Mouse (Mus musculus): Measurements from ENCODE around the gene Gtf2h1. TPM values are rescaled to one million over a fixed set of nuclear protein-coding genes. Genes with fewer than 3 reads are reported as not detected.

The Gtf2h1 gene
- polyA plus RNA-seq, 1 experiment from 2014 or later, result 25.4 TPM

- Histone ChIP-seq H3K36me3 (replicated peaks) (peaks cover 82% of the 10 kb centered on the region), H3K27me3 (no peaks in the 10 kb centered on the region), H3K4me3 (replicated peaks) (no peak overlapping the region), H3K4me1 (replicated peaks) (no peaks in the 10 kb centered on the region), H3K9ac (no peak overlapping the region), H3K9me3 (replicated peaks) (no peaks in the 10 kb centered on the region), H3K27ac (replicated peaks) (no peak overlapping the region), H3K4me2 (no peak overlapping the region)
- ATAC-seq (ENCODE audit: insufficient read depth), result no peak
- 66% methylated on average over 1 of the region's 1 CpGs for WGBS (ENCODE audit: insufficient replicate concordance)
Observed at GRCm38 (mm10) chr7:46852666-46853065, 56.8 kb downstream of the Gtf2h1 start.

GRCm38 (mm10) chr7:46853365-46853764 lies 57.5 kb downstream of the Gtf2h1 start:
- ATAC-seq (ENCODE audit: insufficient read depth), result no peak
- Histone ChIP-seq H3K36me3 (replicated peaks) (peaks cover 79% of the 10 kb centered on the region), H3K27me3 (no peaks in the 10 kb centered on the region), H3K27ac (replicated peaks) (no peak overlapping the region), H3K4me2 (no peak overlapping the region), H3K9me3 (replicated peaks) (no peaks in the 10 kb centered on the region), H3K4me3 (replicated peaks) (no peak overlapping the region), H3K4me1 (replicated peaks) (no peaks in the 10 kb centered on the region), H3K9ac (no peak overlapping the region)
- WGBS (ENCODE audit: insufficient replicate concordance), result 68% methylated on average over 9 of the region's 9 CpGs

GRCm38 (mm10) chr7:46855866-46856560 lies 60.1 kb downstream of the Gtf2h1 start:
- Histone ChIP-seq H3K4me1 (replicated peaks) (no peaks in the 10 kb centered on the region), H3K4me2 (no peak overlapping the region), H3K9me3 (replicated peaks) (no peaks in the 10 kb centered on the region), H3K27ac (replicated peaks) (no peak overlapping the region), H3K9ac (no peak overlapping the region), H3K4me3 (replicated peaks) (no peak overlapping the region), H3K27me3 (no peaks in the 10 kb centered on the region), H3K36me3 (replicated peaks) (peaks cover 53% of the 10 kb centered on the region)
- ATAC-seq (ENCODE audit: insufficient read depth), result no peak
- WGBS (ENCODE audit: insufficient replicate concordance), result 63% methylated on average over 7 of the region's 7 CpGs

GRCm38 (mm10) chr7:46857436-46857835 lies 61.5 kb downstream of the Gtf2h1 start:
- Histone ChIP-seq H3K9ac (no peak overlapping the region), H3K27me3 (no peaks in the 10 kb centered on the region), H3K9me3 (replicated peaks) (no peaks in the 10 kb centered on the region), H3K4me2 (no peak overlapping the region), H3K4me1 (replicated peaks) (no peaks in the 10 kb centered on the region), H3K36me3 (replicated peaks) (peaks cover 38% of the 10 kb centered on the region), H3K27ac (replicated peaks) (no peak overlapping the region), H3K4me3 (replicated peaks) (no peak overlapping the region)
- WGBS (ENCODE audit: insufficient replicate concordance), result 68% methylated on average over 9 of the region's 9 CpGs
- ATAC-seq (ENCODE audit: insufficient read depth), result no peak

- Histone ChIP-seq H3K4me1 (replicated peaks) (no peaks in the 10 kb centered on the region), H3K4me3 (replicated peaks) (no peak overlapping the region), H3K4me2 (no peak overlapping the region), H3K27me3 (no peaks in the 10 kb centered on the region), H3K36me3 (replicated peaks) (peaks cover 22% of the 10 kb centered on the region), H3K9ac (no peak overlapping the region), H3K27ac (replicated peaks) (no peak overlapping the region), H3K9me3 (replicated peaks) (no peaks in the 10 kb centered on the region)
- ATAC-seq (ENCODE audit: insufficient read depth), result no peak
- WGBS (ENCODE audit: insufficient replicate concordance), result 48% methylated on average over 6 of the region's 6 CpGs
Observed at GRCm38 (mm10) chr7:46859031-46859430, 63.1 kb downstream of the Gtf2h1 start.

GRCm38 (mm10) chr7:46860996-46861395 lies 65.1 kb downstream of the Gtf2h1 start, which contains the start of gene Ldhc:
Ldhc (plus strand) TSS chr7:46861203.
- ATAC-seq (ENCODE audit: insufficient read depth), result no peak
- no peak within 1 kb of the TSS for H3K4me3 ChIP-seq (replicated peaks)
- 47% methylated on average over 10 of the region's 10 CpGs for WGBS (ENCODE audit: insufficient replicate concordance)
- H3K36me3 ChIP-seq (replicated peaks), result peaks cover 3% of the 10 kb centered on the region
- H3K9me3 ChIP-seq (replicated peaks), result no peaks in the 10 kb centered on the region
- H3K9ac ChIP-seq, result no peak within 1 kb of the TSS
- no peaks in the 10 kb centered on the region for H3K4me1 ChIP-seq (replicated peaks)
- H3K4me2 ChIP-seq, result no peak within 1 kb of the TSS
- no peak within 1 kb of the TSS for H3K27ac ChIP-seq (replicated peaks)
- H3K27me3 ChIP-seq, result no peaks in the 10 kb centered on the region

- 25% methylated on average over 4 of the region's 4 CpGs for WGBS (ENCODE audit: insufficient replicate concordance)
- ATAC-seq (ENCODE audit: insufficient read depth), result no peak
Observed at GRCm38 (mm10) chr7:46871988-46872387, 76.1 kb downstream of the Gtf2h1 start.

More at GRCm38 (mm10) chr7:46871988-46872387, 76.1 kb downstream of the Gtf2h1 start:
- Histone ChIP-seq H3K9me3 (replicated peaks) (no peaks in the 10 kb centered on the region), H3K36me3 (replicated peaks) (no peaks in the 10 kb centered on the region), H3K4me2 (no peak overlapping the region), H3K27me3 (no peaks in the 10 kb centered on the region), H3K9ac (no peak overlapping the region), H3K4me1 (replicated peaks) (peaks cover 1% of the 10 kb centered on the region; the same call in 1 of the 2 replicates), H3K27ac (replicated peaks) (no peak overlapping the region), H3K4me3 (replicated peaks) (no peak overlapping the region)

Other genes with a start within 250 kb of the Gtf2h1 start
- 5.2 TPM in 2 replicates for gene Sergef, start 156.3 kb upstream of the Gtf2h1 start, polyA plus RNA-seq (2015; fragmentation: Nextera tagmentation; extraction: Ambion mirVana)
- gene Tph1, start 123.6 kb upstream of the Gtf2h1 start, polyA plus RNA-seq (2015; fragmentation: Nextera tagmentation; extraction: Ambion mirVana), result not detected in 2 replicates
- 11.4 and 12.3 TPM in 2 replicates for gene Saal1, start 85.4 kb upstream of the Gtf2h1 start, polyA plus RNA-seq (2015; fragmentation: Nextera tagmentation; extraction: Ambion mirVana)
- 6.4 and 11.6 TPM in 2 replicates for gene Saa3, start 80.4 kb upstream of the Gtf2h1 start, polyA plus RNA-seq (2015; fragmentation: Nextera tagmentation; extraction: Ambion mirVana)
- 6.3 and 8.8 TPM in 2 replicates for gene Saa4, start 63.5 kb upstream of the Gtf2h1 start, polyA plus RNA-seq (2015; fragmentation: Nextera tagmentation; extraction: Ambion mirVana)
- gene Saa1, start 53.1 kb upstream of the Gtf2h1 start, polyA plus RNA-seq (2015; fragmentation: Nextera tagmentation; extraction: Ambion mirVana), result not detected in 2 replicates
- gene Saa2, start 44.3 kb upstream of the Gtf2h1 start, polyA plus RNA-seq (2015; fragmentation: Nextera tagmentation; extraction: Ambion mirVana), result not detected in 2 replicates
- 6.7 and 7.5 TPM in 2 replicates for gene Hps5, start within 50 bp of the Gtf2h1 start, polyA plus RNA-seq (2015; fragmentation: Nextera tagmentation; extraction: Ambion mirVana)
- gene Ldha, start 45.4 kb downstream of the Gtf2h1 start, polyA plus RNA-seq (2015; fragmentation: Nextera tagmentation; extraction: Ambion mirVana), result 1,291 and 1,714 TPM in 2 replicates
- gene Ldhc, start 65.1 kb downstream of the Gtf2h1 start, polyA plus RNA-seq (2015; fragmentation: Nextera tagmentation; extraction: Ambion mirVana), result 0.18 TPM in 1 of 2 replicates, not detected in the other
- gene Tsg101, start 123.9 kb downstream of the Gtf2h1 start, polyA plus RNA-seq (2015; fragmentation: Nextera tagmentation; extraction: Ambion mirVana), result 55.0 and 57.6 TPM in 2 replicates
- gene Uevld, start 162.4 kb downstream of the Gtf2h1 start, polyA plus RNA-seq (2015; fragmentation: Nextera tagmentation; extraction: Ambion mirVana), result 5.2 and 5.8 TPM in 2 replicates
- gene Gm9999, start 187.5 kb downstream of the Gtf2h1 start, polyA plus RNA-seq (2015; fragmentation: Nextera tagmentation; extraction: Ambion mirVana), result not detected in 2 replicates
- 10.7 and 11.3 TPM in 2 replicates for gene Spty2d1, start 212.3 kb downstream of the Gtf2h1 start, polyA plus RNA-seq (2015; fragmentation: Nextera tagmentation; extraction: Ambion mirVana)